Mouse (Mus musculus): ENCODE data around the gene Mrps2. TPM values are rescaled to one million over a fixed set of nuclear protein-coding genes. Genes with fewer than 3 reads are reported as not detected.

The Mrps2 gene
- total RNA-seq, 2 experiments from 2014 or later = 15.7 to 29.0 TPM

- peak; percentile 62 for ATAC-seq (ENCODE audit: poor library complexity, severe bottlenecking)
These were observed 49.5 kb downstream of the Mrps2 start for GRCm38 (mm10) chr2:28517206-28517909.

- no peak for ATAC-seq (ENCODE audit: poor library complexity, severe bottlenecking)
These were observed 50.4 kb downstream of the Mrps2 start for GRCm38 (mm10) chr2:28518231-28518630.

GRCm38 (mm10) chr2:28520581-28520980 is 52.7 kb downstream of the Mrps2 start:
- ATAC-seq (ENCODE audit: poor library complexity, severe bottlenecking) = no peak

Other genes with a start within 250 kb of the Mrps2 start
- 0.21 and 0.29 TPM in 2 replicates for gene Ppp1r26, start 21.3 kb upstream of the Mrps2 start, total RNA-seq (2015)
- 0.37 and 0.40 TPM in 2 replicates for gene Ppp1r26, start 21.3 kb upstream of the Mrps2 start, total RNA-seq (2017)
- gene 1700007K13Rik, start 1.7 kb upstream of the Mrps2 start, total RNA-seq (2015) = not detected in 2 replicates
- not detected in 2 replicates for gene 1700007K13Rik, start 1.7 kb upstream of the Mrps2 start, total RNA-seq (2017)
- not detected in 2 replicates for gene Gbgt1, start 28.8 kb downstream of the Mrps2 start, total RNA-seq (2015)
- 0.48 TPM in 1 of 2 replicates, not detected in the other for gene Gbgt1, start 28.8 kb downstream of the Mrps2 start, total RNA-seq (2017)
- gene Gm10134, start 38.0 kb downstream of the Mrps2 start, total RNA-seq (2015) = not detected in 2 replicates
- not detected in 2 replicates for gene Gm10134, start 38.0 kb downstream of the Mrps2 start, total RNA-seq (2017)
- 1.4 and 2.3 TPM in 2 replicates for gene Ralgds, start 45.1 kb downstream of the Mrps2 start, total RNA-seq (2015)
- 1.8 and 2.1 TPM in 2 replicates for gene Ralgds, start 45.1 kb downstream of the Mrps2 start, total RNA-seq (2017)
- gene Cel, start 95.3 kb downstream of the Mrps2 start, total RNA-seq (2015) = not detected in 2 replicates
- not detected in 2 replicates for gene Cel, start 95.3 kb downstream of the Mrps2 start, total RNA-seq (2017)
- gene Gtf3c5, start 115.7 kb downstream of the Mrps2 start, total RNA-seq (2015) = 12.2 and 15.2 TPM in 2 replicates
- 10.3 and 13.7 TPM in 2 replicates for gene Gtf3c5, start 115.7 kb downstream of the Mrps2 start, total RNA-seq (2017)
- 2.9 and 7.4 TPM in 2 replicates for gene Gfi1b, start 153.9 kb downstream of the Mrps2 start, total RNA-seq (2015)
- 6.1 and 7.8 TPM in 2 replicates for gene Gfi1b, start 153.9 kb downstream of the Mrps2 start, total RNA-seq (2017)
- 8.9 and 10.9 TPM in 2 replicates for gene Tsc1, start 173.2 kb downstream of the Mrps2 start, total RNA-seq (2015)
- gene Tsc1, start 173.2 kb downstream of the Mrps2 start, total RNA-seq (2017) = 11.7 and 12.9 TPM in 2 replicates
- gene Spaca9, start 231.7 kb downstream of the Mrps2 start, total RNA-seq (2015) = 19.2 and 23.6 TPM in 2 replicates
- gene Spaca9, start 231.7 kb downstream of the Mrps2 start, total RNA-seq (2017) = 23.2 and 28.0 TPM in 2 replicates
- 17.0 and 18.0 TPM in 2 replicates for gene Ak8, start 232.1 kb downstream of the Mrps2 start, total RNA-seq (2015)
- 5.9 and 6.4 TPM in 2 replicates for gene Ak8, start 232.1 kb downstream of the Mrps2 start, total RNA-seq (2017)

All from megakaryocyte, adult 5-6 weeks (primary cell).